Mouse (Mus musculus) heart, adult 10 weeks (tissue): Measurements from ENCODE around the gene Jtb. TPM values are rescaled to one million over a fixed set of nuclear protein-coding genes. Genes with fewer than 3 reads are reported as not detected.

ENCODE experiments used
- polyA plus RNA-seq: library from polyadenylated mRNA; stranded (reverse); fragments of 350-450 nt; fragmentation: Illumina TruSeq; extraction: RNeasy Lipid Tissue Mini Kit (QIAGEN cat#74804); gene quantifications from one replicate; pipeline ENCODE4 v1.2.3, GENCODE M21; 2014; ENCODE audit warnings: low read depth, low replicate concordance

The Jtb gene
- 71.9 TPM for polyA plus RNA-seq

DNA sequence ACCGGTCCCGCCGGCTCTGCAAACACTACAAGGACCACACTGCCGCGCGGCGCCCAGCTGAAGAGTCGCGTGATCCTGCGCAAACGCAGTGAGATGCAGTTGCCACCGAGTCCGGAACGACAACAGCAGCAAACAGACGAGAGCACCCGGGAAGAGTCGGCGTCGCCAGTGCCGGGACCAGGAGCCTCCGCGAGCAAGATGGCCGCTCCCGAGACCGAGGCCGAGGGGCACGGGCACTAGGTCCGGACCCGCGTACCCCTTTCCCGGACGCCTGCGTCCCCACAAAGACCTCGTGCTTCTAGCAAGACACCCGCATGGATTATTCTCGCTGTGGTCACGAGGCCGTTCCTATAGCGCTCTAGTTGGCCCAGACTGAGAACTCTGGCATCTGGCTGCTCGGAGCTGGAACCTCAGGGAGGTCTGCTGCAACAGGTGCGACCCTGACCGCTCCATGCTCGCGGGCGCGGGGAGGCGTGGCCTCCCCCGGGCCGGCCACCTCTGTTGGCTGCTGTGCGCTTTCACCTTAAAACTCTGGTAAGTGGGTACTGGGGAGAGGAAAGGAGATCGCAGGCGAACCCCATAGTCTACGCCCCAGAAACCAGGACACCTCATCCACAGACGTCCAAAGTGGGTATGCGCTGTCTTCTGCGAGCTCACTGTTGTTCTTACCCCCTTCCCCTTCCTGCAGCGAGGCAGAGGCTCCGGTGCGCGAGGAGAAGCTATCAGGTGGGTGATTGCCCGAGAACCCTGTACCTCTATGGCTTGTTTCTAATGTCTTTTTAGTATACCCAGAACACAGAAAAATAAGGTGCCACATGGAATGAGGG is at the start of gene Jtb:
Gene Jtb, plus strand, starts transcription at position 91 of the 827 bp plus-strand sequence.

DNA sequence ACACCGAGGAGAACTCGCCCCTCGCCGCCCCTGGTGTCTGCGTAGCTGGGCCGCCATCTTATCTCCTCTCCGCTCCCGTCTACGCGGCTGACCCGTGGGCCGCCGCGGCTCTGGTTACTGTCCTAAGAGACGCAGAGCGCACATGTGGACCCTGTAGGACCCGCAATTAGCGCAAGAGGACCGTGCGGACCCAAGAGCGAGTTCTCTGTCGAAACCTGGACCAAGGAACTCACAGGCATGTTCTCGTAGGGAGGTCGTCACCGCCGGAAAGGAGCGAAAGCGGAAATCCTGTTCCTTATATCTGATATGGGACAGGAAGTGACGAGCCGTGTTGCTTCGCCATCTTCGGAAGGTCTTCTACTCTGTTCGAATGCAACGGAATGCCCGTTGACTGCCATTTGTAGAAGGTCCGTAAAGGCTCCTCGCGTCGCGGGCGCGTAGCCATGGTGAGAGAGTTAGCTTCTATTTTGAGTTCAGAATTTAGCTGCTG is 18.0 kb upstream of the Jtb start, which contains the start of the genes Rps27 and Rab13:
Gene Rps27, minus strand, starts transcription at position 275 of the 490 bp plus-strand sequence.
Gene Rab13, plus strand, starts transcription at position 319 of the 490 bp plus-strand sequence.

DNA sequence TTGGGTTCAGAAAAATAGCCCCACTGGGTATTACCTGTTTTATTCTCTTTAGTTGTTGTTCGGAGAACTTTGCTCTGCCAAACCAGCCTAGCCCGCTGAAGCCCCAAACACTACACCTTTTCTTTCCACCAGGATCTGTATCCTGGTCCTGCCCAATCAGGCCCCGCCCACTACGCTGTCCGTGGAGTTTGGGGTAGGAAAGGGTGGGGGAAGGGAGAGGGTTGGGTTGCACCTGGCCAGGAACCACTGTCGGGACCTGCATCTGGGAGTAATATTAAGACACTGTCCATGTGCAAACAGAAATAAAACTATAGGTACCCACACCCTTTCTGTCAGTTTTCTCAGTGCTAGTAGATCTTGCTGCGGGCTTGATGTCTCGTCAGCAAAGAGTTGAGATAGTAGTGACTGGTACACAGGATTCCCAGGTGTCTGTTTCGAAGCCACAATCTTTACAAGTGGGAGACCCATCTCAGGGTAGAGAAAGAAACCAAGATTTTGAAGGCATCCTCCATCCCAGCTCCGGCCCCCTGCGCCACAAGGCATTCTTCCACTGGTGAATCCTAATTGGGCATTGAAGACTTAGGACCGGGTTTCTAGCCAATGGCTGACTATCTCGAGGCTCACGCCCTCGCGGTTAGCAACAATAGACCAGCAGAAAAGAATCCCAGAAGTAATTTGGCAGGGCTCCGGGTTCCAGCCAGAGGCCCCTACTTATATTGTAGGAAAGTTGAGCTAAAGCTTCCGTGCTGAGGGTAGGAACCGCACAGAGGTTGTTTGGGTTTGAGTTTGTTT is 11.8 kb downstream of the Jtb start, which contains the start of gene Creb3l4:
Gene Creb3l4, minus strand, starts transcription at position 529 of the 792 bp plus-strand sequence.

DNA sequence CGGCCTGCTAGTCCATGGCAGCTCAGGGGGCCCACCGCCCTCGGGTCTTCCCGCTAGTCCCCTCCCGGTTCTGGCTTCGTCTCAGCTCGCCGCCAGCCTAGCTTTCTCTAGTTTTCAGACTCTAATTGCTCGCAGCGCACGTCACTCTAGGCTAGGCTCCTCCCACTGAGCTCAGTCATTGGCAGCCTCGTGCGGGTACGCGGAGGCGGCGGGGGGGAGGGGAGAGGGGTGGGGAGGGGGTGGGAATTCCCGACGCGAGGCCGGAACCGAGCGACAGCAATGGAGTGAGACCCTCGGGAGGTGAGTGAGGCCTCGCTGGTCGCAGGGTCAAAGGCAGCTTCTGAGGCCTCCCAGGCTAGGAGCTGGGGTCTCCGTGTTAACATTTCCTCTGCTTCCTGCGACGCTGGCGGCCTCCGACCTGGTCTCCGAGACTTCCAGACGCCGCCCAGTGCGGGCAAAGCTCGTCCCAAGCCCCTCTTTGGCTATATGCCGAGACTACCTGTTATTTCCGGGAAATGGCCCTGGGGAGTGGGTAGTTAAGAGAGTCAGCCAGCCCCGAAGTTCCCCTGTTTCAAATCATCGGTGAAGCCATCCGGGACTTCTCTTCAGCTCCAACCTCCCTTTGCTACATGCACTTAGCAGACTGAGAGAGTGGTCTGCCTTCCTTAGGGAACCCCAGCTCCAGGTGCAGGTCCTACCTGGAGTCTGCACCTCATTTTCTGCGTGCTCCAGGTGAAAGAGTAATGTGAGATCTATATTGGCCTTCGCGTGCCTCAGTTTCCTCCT is 16.8 kb downstream of the Jtb start, which contains the start of gene Slc39a1:
Gene Slc39a1, plus strand, starts transcription at position 213 of the 786 bp plus-strand sequence.

DNA sequence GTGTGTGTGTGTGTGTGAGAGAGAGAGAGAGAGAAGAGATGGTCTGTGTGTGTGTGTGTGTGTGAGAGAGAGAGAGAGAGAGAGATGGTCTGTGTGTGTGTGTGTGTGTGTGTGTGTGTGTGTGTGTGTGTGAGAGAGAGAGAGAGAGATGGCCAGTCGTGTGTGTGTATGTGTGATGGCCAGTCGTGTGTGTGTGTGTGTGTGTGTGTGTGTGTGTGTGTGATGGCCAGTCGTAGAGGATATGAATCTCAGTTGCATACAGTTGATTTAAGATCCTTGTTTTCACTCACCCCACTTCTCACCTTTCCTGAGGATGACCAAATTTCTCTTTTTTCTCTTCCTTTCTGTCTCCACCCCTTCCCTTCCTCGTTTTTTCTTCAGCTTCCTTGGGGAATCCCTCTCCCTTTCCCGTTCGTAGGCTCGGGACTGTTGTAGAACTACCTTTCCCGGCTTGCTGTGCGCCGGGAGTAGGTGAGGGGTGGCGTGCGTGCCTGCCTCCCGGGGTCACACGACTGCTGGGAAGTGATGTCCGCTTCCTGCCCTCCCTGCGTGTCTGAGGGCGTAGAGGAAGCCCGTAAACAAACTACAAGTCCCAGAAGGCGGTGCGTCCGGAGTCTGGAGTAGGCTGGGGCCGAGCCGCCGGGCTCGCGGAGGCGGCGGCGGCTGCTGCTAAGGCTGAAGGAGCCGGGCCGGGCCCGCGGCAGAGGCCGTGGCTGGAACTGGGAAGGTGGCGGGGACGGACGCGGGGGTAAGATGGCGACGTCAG is 22.4 kb downstream of the Jtb start, which contains the start of gene Crtc2:
Gene Crtc2, plus strand, starts transcription at position 511 of the 766 bp plus-strand sequence.

DNA sequence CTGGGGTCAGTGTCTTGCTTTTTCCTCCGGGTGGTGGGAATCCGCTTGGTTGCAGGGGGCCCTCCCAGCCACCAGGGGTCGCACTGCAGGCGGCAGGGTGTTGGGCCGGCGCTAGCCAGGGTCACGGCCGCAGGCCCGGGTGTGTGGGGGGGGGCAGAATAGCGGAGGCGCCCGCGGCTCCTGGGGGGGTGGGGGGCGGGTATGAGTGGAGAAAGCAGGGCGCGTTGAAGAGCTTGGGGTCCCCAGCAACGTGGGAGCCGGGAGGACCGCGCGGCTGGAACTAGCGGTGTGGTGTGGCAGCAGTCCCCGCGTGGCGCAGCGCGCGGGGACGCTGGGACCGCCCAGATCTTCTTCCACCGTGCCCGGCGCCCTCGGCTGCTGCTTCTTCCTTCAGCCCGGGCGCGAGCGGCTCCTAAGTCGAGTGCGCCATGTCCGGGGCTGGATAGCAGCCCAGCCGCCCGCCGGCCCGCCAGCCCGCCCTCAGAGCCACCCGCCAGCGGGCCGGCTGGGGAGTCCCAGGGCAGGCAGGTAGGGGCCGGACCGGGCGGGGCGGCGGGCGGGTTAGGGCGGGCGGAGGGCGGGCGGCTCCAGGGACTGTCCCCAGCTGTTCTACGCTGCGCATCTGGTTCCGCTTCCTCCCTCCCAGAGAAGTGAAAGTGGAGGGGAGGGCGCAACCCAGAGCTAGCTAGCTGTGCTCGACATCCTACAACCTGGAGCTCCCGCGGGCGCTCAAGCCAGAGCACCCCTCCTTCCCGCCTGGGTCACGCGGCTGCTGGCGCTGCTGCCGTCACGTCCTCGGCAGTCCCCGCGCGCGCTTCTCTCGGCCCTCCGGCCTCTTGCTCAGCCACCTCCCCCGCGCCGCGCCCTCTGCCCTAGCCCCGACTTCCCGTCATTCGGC is 33.9 kb downstream of the Jtb start, which contains the start of gene Dennd4b:
Gene Dennd4b, plus strand, starts transcription at position 152 of the 898 bp plus-strand sequence.

Other genes with a start within 250 kb of the Jtb start
- gene Hax1, start 232.8 kb upstream of the Jtb start, polyA plus RNA-seq: 41.9 TPM
- 93.9 TPM for gene 4933434E20Rik, start 180.0 kb upstream of the Jtb start, polyA plus RNA-seq
- 78.7 TPM for gene Ubap2l, start 179.0 kb upstream of the Jtb start, polyA plus RNA-seq
- 62.9 TPM for gene Tpm3, start 158.9 kb upstream of the Jtb start, polyA plus RNA-seq
- 0.13 TPM for gene Nup210l, start 127.5 kb upstream of the Jtb start, polyA plus RNA-seq
- gene Rps27, start 17.9 kb upstream of the Jtb start, polyA plus RNA-seq: 1,935 TPM
- gene Rab13, start 17.9 kb upstream of the Jtb start, polyA plus RNA-seq: 6.8 TPM
- not detected for gene Creb3l4, start 11.9 kb downstream of the Jtb start, polyA plus RNA-seq
- 60.2 TPM for gene Slc39a1, start 16.6 kb downstream of the Jtb start, polyA plus RNA-seq
- gene Crtc2, start 22.6 kb downstream of the Jtb start, polyA plus RNA-seq: 19.2 TPM
- gene Dennd4b, start 33.6 kb downstream of the Jtb start, polyA plus RNA-seq: 33.2 TPM
- 14.3 TPM for gene Gatad2b, start 61.6 kb downstream of the Jtb start, polyA plus RNA-seq
- 1.0 TPM for gene Slc27a3, start 158.3 kb downstream of the Jtb start, polyA plus RNA-seq
- gene Ints3, start 202.0 kb downstream of the Jtb start, polyA plus RNA-seq: 23.4 TPM
- 20.8 TPM for gene Npr1, start 234.3 kb downstream of the Jtb start, polyA plus RNA-seq
- gene Ilf2, start 244.5 kb downstream of the Jtb start, polyA plus RNA-seq: 34.3 TPM